Mouse (Mus musculus) MEL (cell line): ENCODE measurements around the gene Snx18.

Experiments
- CTCF ChIP-seq, 3 experiments: IDR thresholded peaks in 2 of 3; conservative IDR thresholded peaks in 1 of 3; 2 replicates each; pipeline ENCODE4 v1.5.1; 2011 to 2012; ENCODE audit warnings: low read length in 3 of 3, low read depth in 2 of 3, mild to moderate bottlenecking in 2 of 3, improper control_type of control experiment in 1 of 3, inconsistent platforms in 1 of 3, mixed read lengths in 1 of 3, moderate library complexity in 1 of 3; ENCODE audit not compliant: control insufficient read depth in 1 of 3, insufficient read depth in 1 of 3, poor library complexity in 1 of 3, severe bottlenecking in 1 of 3
- GATA1 ChIP-seq: IDR thresholded peaks from 2 replicates; pipeline ENCODE4 v1.6.1; 2011; ENCODE audit warnings: low read depth, low read length, improper control_type of control experiment
- KAT2A ChIP-seq: conservative IDR thresholded peaks from 2 replicates; pipeline ENCODE4 v1.6.1; 2012; ENCODE audit warnings: low read depth, low read length, improper control_type of control experiment, inconsistent platforms
- MAFK ChIP-seq: IDR thresholded peaks from 2 replicates; pipeline ENCODE4 v1.6.1; 2011; ENCODE audit warnings: low read depth, mild to moderate bottlenecking, low read length, improper control_type of control experiment, borderline replicate concordance
- MAX ChIP-seq: IDR thresholded peaks from 2 replicates; pipeline ENCODE4 v1.6.1; 2011; ENCODE audit warnings: low read length, improper control_type of control experiment
- NELFE ChIP-seq: IDR thresholded peaks from 2 replicates; pipeline ENCODE4 v1.6.1; 2011; ENCODE audit warnings: low read depth, low read length, improper control_type of control experiment
- POLR2A ChIP-seq, 2 experiments: IDR thresholded peaks; 2 replicates each; pipeline ENCODE4 v1.6.1; 2011 to 2012; ENCODE audit warnings: low read length in 2 of 2, mild to moderate bottlenecking in 2 of 2, control low read depth in 1 of 2, improper control_type of control experiment in 1 of 2, low read depth in 1 of 2, moderate library complexity in 1 of 2; ENCODE audit not compliant: control insufficient read depth in 1 of 2, insufficient read depth in 1 of 2, poor library complexity in 1 of 2
- TBP ChIP-seq: IDR thresholded peaks from 2 replicates; pipeline ENCODE4 v1.8.0; 2011; ENCODE audit warnings: low read depth, low read length, improper control_type of control experiment

DNA sequence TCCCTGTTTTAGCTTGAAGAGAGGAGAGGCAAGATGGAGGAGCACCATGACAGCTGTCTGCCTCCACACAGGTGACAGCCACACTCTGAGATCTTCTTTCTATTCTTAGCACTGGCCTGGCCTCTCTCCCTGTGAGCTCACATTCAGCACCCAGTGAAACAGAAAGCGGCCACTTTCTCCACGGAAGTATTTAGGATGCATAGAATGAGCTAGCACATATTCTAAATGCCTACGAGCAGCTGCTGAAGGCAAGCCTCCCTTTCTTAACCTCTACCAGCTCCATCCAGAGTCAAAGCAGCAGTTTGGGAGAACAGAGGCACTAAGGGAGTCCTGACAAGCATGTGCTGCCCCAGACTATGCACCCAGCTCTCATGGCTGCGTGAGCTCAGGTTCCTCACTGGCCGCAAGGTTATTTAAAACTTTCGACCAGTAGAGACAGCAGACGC lies 43.5 kb upstream of the Snx18 start:
- TF ChIP-seq MAFK (no peak), CTCF (IDR thresholded peaks at IDR 0.05 in 2 of 3, conservative IDR thresholded peaks at IDR 0.05 in 1 of 3; ENCODE audit: control insufficient read depth in 1 of 3, insufficient read depth in 1 of 3, low read depth in 2 of 3, low read length in 3 of 3, poor library complexity in 1 of 3, severe bottlenecking in 1 of 3) (no peak), POLR2A (IDR thresholded peaks at IDR 0.05; ENCODE audit: control insufficient read depth in 1 of 2, insufficient read depth in 1 of 2, low read depth in 1 of 2, low read length in 2 of 2, poor library complexity in 1 of 2) (no peak), NELFE (no peak), KAT2A (no peak), TBP (no peak), GATA1 (no peak), MAX (no peak)
